Mouse (Mus musculus): ENCODE measurements around the gene Psme2. TPM values are rescaled to one million over a fixed set of nuclear protein-coding genes. Genes with fewer than 3 reads are reported as not detected.

The Psme2 gene
- polyA plus RNA-seq, 1 experiment from 2014 or later, result 368 TPM

GRCm38 (mm10) chr14:55544334-55544733 is 46.6 kb downstream of the Psme2 start:
- H3K27ac ChIP-seq (ENCODE audit: low read length), result no peak overlapping the region
- H3K36me3 ChIP-seq (ENCODE audit: control insufficient read depth, insufficient read depth, low read length), result peaks cover 17% of the 10 kb centered on the region
- H3K4me3 ChIP-seq (ENCODE audit: low read length), result no peak overlapping the region
- no peak overlapping the region for H3K9ac ChIP-seq (ENCODE audit: low read depth, low read length)
- no peaks in the 10 kb centered on the region for H3K9me3 ChIP-seq (ENCODE audit: control insufficient read depth, low read length)
- WGBS, result 80% methylated on average over 9 of the region's 9 CpGs
- peaks cover 16% of the 10 kb centered on the region for H3K4me1 ChIP-seq (ENCODE audit: control insufficient read depth, insufficient read depth, low read length)
- no peak for ATAC-seq
- no peaks in the 10 kb centered on the region for H3K27me3 ChIP-seq (replicated peaks; ENCODE audit: control insufficient read depth, insufficient read depth, low read length)
- H3K4me2 ChIP-seq (ENCODE audit: low read depth, low read length), result no peak overlapping the region

GRCm38 (mm10) chr14:55542268-55542667 is 48.6 kb downstream of the Psme2 start:
- Histone ChIP-seq H3K4me1 (ENCODE audit: control insufficient read depth, insufficient read depth, low read length) (peaks cover 16% of the 10 kb centered on the region), H3K9ac (ENCODE audit: low read depth, low read length) (no peak overlapping the region), H3K27me3 (replicated peaks; ENCODE audit: control insufficient read depth, insufficient read depth, low read length) (no peaks in the 10 kb centered on the region), H3K27ac (ENCODE audit: low read length) (no peak overlapping the region), H3K4me2 (ENCODE audit: low read depth, low read length) (no peak overlapping the region), H3K36me3 (ENCODE audit: control insufficient read depth, insufficient read depth, low read length) (peaks cover 6% of the 10 kb centered on the region), H3K4me3 (ENCODE audit: low read length) (no peak overlapping the region), H3K9me3 (ENCODE audit: control insufficient read depth, low read length) (no peaks in the 10 kb centered on the region)
- 95% methylated on average over 12 of the region's 12 CpGs for WGBS
- no peak for ATAC-seq

GRCm38 (mm10) chr14:55540787-55541321 is 50.1 kb downstream of the Psme2 start:
- Histone ChIP-seq H3K4me1 (ENCODE audit: control insufficient read depth, insufficient read depth, low read length) (peaks cover 16% of the 10 kb centered on the region), H3K9me3 (ENCODE audit: control insufficient read depth, low read length) (no peaks in the 10 kb centered on the region), H3K9ac (ENCODE audit: low read depth, low read length) (peak overlapping the region; percentile 87), H3K27me3 (replicated peaks; ENCODE audit: control insufficient read depth, insufficient read depth, low read length) (no peaks in the 10 kb centered on the region), H3K27ac (ENCODE audit: low read length) (peak overlapping the region; percentile 95), H3K4me3 (ENCODE audit: low read length) (peak overlapping the region; percentile 74), H3K36me3 (ENCODE audit: control insufficient read depth, insufficient read depth, low read length) (peaks cover 6% of the 10 kb centered on the region), H3K4me2 (ENCODE audit: low read depth, low read length) (peak overlapping the region; percentile 65)
- peak; percentile 57 for ATAC-seq
- 3% methylated on average over 10 of the region's 10 CpGs for WGBS

GRCm38 (mm10) chr14:55540067-55540786 is 50.7 kb downstream of the Psme2 start, which contains the start of gene Pck2:
Gene Pck2, plus strand, starts transcription at chr14:55540266.
- ATAC-seq, result peak; percentile 97
- H3K9ac ChIP-seq (ENCODE audit: low read depth, low read length), result peak within 1 kb of the TSS; percentile 87
- no peaks in the 10 kb centered on the region for H3K9me3 ChIP-seq (ENCODE audit: control insufficient read depth, low read length)
- H3K27me3 ChIP-seq (replicated peaks; ENCODE audit: control insufficient read depth, insufficient read depth, low read length), result no peaks in the 10 kb centered on the region
- peaks cover 16% of the 10 kb centered on the region for H3K4me1 ChIP-seq (ENCODE audit: control insufficient read depth, insufficient read depth, low read length)
- peak within 1 kb of the TSS; percentile 74 for H3K4me3 ChIP-seq (ENCODE audit: low read length)
- peaks cover 3% of the 10 kb centered on the region for H3K36me3 ChIP-seq (ENCODE audit: control insufficient read depth, insufficient read depth, low read length)
- peak within 1 kb of the TSS; percentile 95 for H3K27ac ChIP-seq (ENCODE audit: low read length)
- 1% methylated on average over 31 of the region's 32 CpGs for WGBS
- peak within 1 kb of the TSS; percentile 65 for H3K4me2 ChIP-seq (ENCODE audit: low read depth, low read length)

Other genes with a start within 250 kb of the Psme2 start
- 165 and 167 TPM in 2 replicates for gene Dhrs4, start 112.4 kb downstream of the Psme2 start, polyA plus RNA-seq (2015; fragmentation: Nextera tagmentation; extraction: Ambion mirVana)
- gene Carmil3, start 100.5 kb downstream of the Psme2 start, polyA plus RNA-seq (2015; fragmentation: Nextera tagmentation; extraction: Ambion mirVana), result 1.0 TPM in 2 replicates
- 0.61 TPM in 2 replicates for gene Cpne6, start 80.7 kb downstream of the Psme2 start, polyA plus RNA-seq (2015; fragmentation: Nextera tagmentation; extraction: Ambion mirVana)
- gene Nrl, start 66.1 kb downstream of the Psme2 start, polyA plus RNA-seq (2015; fragmentation: Nextera tagmentation; extraction: Ambion mirVana), result not detected in 2 replicates
- gene Pck2, start 50.8 kb downstream of the Psme2 start, polyA plus RNA-seq (2015; fragmentation: Nextera tagmentation; extraction: Ambion mirVana), result 46.2 and 51.8 TPM in 2 replicates
- 102 and 104 TPM in 2 replicates for gene Dcaf11, start 31.1 kb downstream of the Psme2 start, polyA plus RNA-seq (2015; fragmentation: Nextera tagmentation; extraction: Ambion mirVana)
- gene A730061H03Rik, start 30.7 kb downstream of the Psme2 start, polyA plus RNA-seq (2015; fragmentation: Nextera tagmentation; extraction: Ambion mirVana), result 2.0 and 2.2 TPM in 2 replicates
- 0.18 and 0.28 TPM in 2 replicates for gene Fitm1, start 15.5 kb downstream of the Psme2 start, polyA plus RNA-seq (2015; fragmentation: Nextera tagmentation; extraction: Ambion mirVana)
- gene Psme1, start 13.0 kb downstream of the Psme2 start, polyA plus RNA-seq (2015; fragmentation: Nextera tagmentation; extraction: Ambion mirVana), result 217 and 224 TPM in 2 replicates
- gene Emc9, start 5.8 kb downstream of the Psme2 start, polyA plus RNA-seq (2015; fragmentation: Nextera tagmentation; extraction: Ambion mirVana), result 14.0 and 15.6 TPM in 2 replicates
- 19.0 and 19.8 TPM in 2 replicates for gene Rnf31, start 595 bp upstream of the Psme2 start, polyA plus RNA-seq (2015; fragmentation: Nextera tagmentation; extraction: Ambion mirVana)
- 11.6 and 12.9 TPM in 2 replicates for gene Irf9, start 12.5 kb upstream of the Psme2 start, polyA plus RNA-seq (2015; fragmentation: Nextera tagmentation; extraction: Ambion mirVana)
- gene Rec8, start 26.9 kb upstream of the Psme2 start, polyA plus RNA-seq (2015; fragmentation: Nextera tagmentation; extraction: Ambion mirVana), result 13.1 and 13.9 TPM in 2 replicates
- 65.5 and 71.1 TPM in 2 replicates for gene Ipo4, start 44.8 kb upstream of the Psme2 start, polyA plus RNA-seq (2015; fragmentation: Nextera tagmentation; extraction: Ambion mirVana)
- 0.53 and 0.70 TPM in 2 replicates for gene Gm49378, start 46.8 kb upstream of the Psme2 start, polyA plus RNA-seq (2015; fragmentation: Nextera tagmentation; extraction: Ambion mirVana)
- gene Tm9sf1, start 52.7 kb upstream of the Psme2 start, polyA plus RNA-seq (2015; fragmentation: Nextera tagmentation; extraction: Ambion mirVana), result 131 and 133 TPM in 2 replicates
- gene Tssk4, start 59.1 kb upstream of the Psme2 start, polyA plus RNA-seq (2015; fragmentation: Nextera tagmentation; extraction: Ambion mirVana), result 1.0 and 1.3 TPM in 2 replicates
- gene Mdp1, start 69.4 kb upstream of the Psme2 start, polyA plus RNA-seq (2015; fragmentation: Nextera tagmentation; extraction: Ambion mirVana), result 65.6 and 70.7 TPM in 2 replicates
- gene Gmpr2, start 80.8 kb upstream of the Psme2 start, polyA plus RNA-seq (2015; fragmentation: Nextera tagmentation; extraction: Ambion mirVana), result 52.3 and 58.4 TPM in 2 replicates
- gene Nedd8, start 81.0 kb upstream of the Psme2 start, polyA plus RNA-seq (2015; fragmentation: Nextera tagmentation; extraction: Ambion mirVana), result 464 and 495 TPM in 2 replicates
- 32.6 and 37.1 TPM in 2 replicates for gene Tinf2, start 90.7 kb upstream of the Psme2 start, polyA plus RNA-seq (2015; fragmentation: Nextera tagmentation; extraction: Ambion mirVana)
- 0.75 and 1.4 TPM in 2 replicates for gene Tgm1, start 122.8 kb upstream of the Psme2 start, polyA plus RNA-seq (2015; fragmentation: Nextera tagmentation; extraction: Ambion mirVana)
- gene Rabggta, start 131.2 kb upstream of the Psme2 start, polyA plus RNA-seq (2015; fragmentation: Nextera tagmentation; extraction: Ambion mirVana), result 36.9 and 37.5 TPM in 2 replicates
- 151 and 173 TPM in 2 replicates for gene Dhrs1, start 154.6 kb upstream of the Psme2 start, polyA plus RNA-seq (2015; fragmentation: Nextera tagmentation; extraction: Ambion mirVana)
- 28.3 and 33.6 TPM in 2 replicates for gene Nop9, start 154.6 kb upstream of the Psme2 start, polyA plus RNA-seq (2015; fragmentation: Nextera tagmentation; extraction: Ambion mirVana)
- 118 and 152 TPM in 2 replicates for gene Cideb, start 167.3 kb upstream of the Psme2 start, polyA plus RNA-seq (2015; fragmentation: Nextera tagmentation; extraction: Ambion mirVana)
- 0.35 and 0.82 TPM in 2 replicates for gene Ltb4r2, start 170.3 kb upstream of the Psme2 start, polyA plus RNA-seq (2015; fragmentation: Nextera tagmentation; extraction: Ambion mirVana)
- gene Ltb4r1, start 174.8 kb upstream of the Psme2 start, polyA plus RNA-seq (2015; fragmentation: Nextera tagmentation; extraction: Ambion mirVana), result 1.0 and 1.1 TPM in 2 replicates
- 6.5 and 6.6 TPM in 2 replicates for gene Adcy4, start 193.0 kb upstream of the Psme2 start, polyA plus RNA-seq (2015; fragmentation: Nextera tagmentation; extraction: Ambion mirVana)
- 51.2 and 55.8 TPM in 2 replicates for gene Ripk3, start 197.8 kb upstream of the Psme2 start, polyA plus RNA-seq (2015; fragmentation: Nextera tagmentation; extraction: Ambion mirVana)
- 21.1 and 21.2 TPM in 2 replicates for gene Nfatc4, start 232.0 kb upstream of the Psme2 start, polyA plus RNA-seq (2015; fragmentation: Nextera tagmentation; extraction: Ambion mirVana)

Data from intestine, embryonic 16.5 days (tissue).